Mouse (Mus musculus) lung, embryonic 14.5 days (tissue): ENCODE data around the gene Retnla. TPM values are rescaled to one million over a fixed set of nuclear protein-coding genes. Genes with fewer than 3 reads are reported as not detected.

Experiments used
- ATAC-seq: fragments of 200-750 bp; cut with Nextera tagmentation; 2 replicates; pipeline ENCODE4 v1.8.0; 2017; ENCODE audit warnings: mild to moderate bottlenecking, moderate TSS enrichment, moderate library complexity; ENCODE audit not compliant: insufficient read depth
- DNase-seq: peaks from one replicate; pipeline ENCODE4 v3.0.0-alpha.2; 2015
- H3K27ac ChIP-seq: fragments of 300-500 bp; sonication (generic); 2 replicates; pipeline ENCODE4 v1.5.1; 2014; ENCODE audit warnings: low read depth, mild to moderate bottlenecking, moderate library complexity
- H3K27me3 ChIP-seq: fragments of 300-500 bp; sonication (generic); 2 replicates; pipeline ENCODE4 v1.6.1; 2014; ENCODE audit warnings: low read length, control low read depth; ENCODE audit not compliant: insufficient read depth
- H3K36me3 ChIP-seq: fragments of 300-500 bp; sonication (generic); 2 replicates; pipeline ENCODE4 v1.6.1; 2014; ENCODE audit warnings: control low read depth; ENCODE audit not compliant: insufficient read depth
- H3K4me1 ChIP-seq: fragments of 300-500 bp; sonication (generic); 2 replicates; pipeline ENCODE4 v1.6.1; 2014; ENCODE audit warnings: antibody characterized with exemption, control low read depth; ENCODE audit not compliant: insufficient read depth
- H3K4me2 ChIP-seq: fragments of 300-500 bp; sonication (generic); 2 replicates; pipeline ENCODE4 v1.6.1; 2014; ENCODE audit warnings: mild to moderate bottlenecking
- H3K4me3 ChIP-seq: fragments of 300-500 bp; sonication (generic); 2 replicates; pipeline ENCODE4 v1.5.1; 2014; ENCODE audit warnings: low read depth, low read length
- H3K9ac ChIP-seq: fragments of 300-500 bp; sonication (generic); 2 replicates; pipeline ENCODE4 v1.6.1; 2014
- H3K9me3 ChIP-seq: fragments of 300-500 bp; sonication (generic); 2 replicates; pipeline ENCODE4 v1.6.1; 2016; ENCODE audit warnings: low read depth, low read length, control low read depth
- CTCF ChIP-seq: IDR thresholded peaks from 2 replicates; pipeline ENCODE4 v1.5.1; 2016; ENCODE audit warnings: antibody characterized with exemption, low read depth
- WGBS: fragments of 180-500 bp; shearing (Covaris S2); extraction: QIAGEN DNeasy Blood & Tissue Kit; methylation state at CpG from one replicate; pipeline ENCODE4 v1.1.7; 2014; 5-methylcytosine and 5-hydroxymethylcytosine counted together
- polyA plus RNA-seq: library from polyadenylated mRNA; unstranded; fragments of >200 nt; fragmentation: Nextera tagmentation; extraction: Ambion mirVana; gene quantifications from 2 replicates; pipeline ENCODE4 v1.2.1, GENCODE M21; 2014

The Retnla gene
- polyA plus RNA-seq, 1 experiment from 2014 or later = 0.67 TPM

DNA sequence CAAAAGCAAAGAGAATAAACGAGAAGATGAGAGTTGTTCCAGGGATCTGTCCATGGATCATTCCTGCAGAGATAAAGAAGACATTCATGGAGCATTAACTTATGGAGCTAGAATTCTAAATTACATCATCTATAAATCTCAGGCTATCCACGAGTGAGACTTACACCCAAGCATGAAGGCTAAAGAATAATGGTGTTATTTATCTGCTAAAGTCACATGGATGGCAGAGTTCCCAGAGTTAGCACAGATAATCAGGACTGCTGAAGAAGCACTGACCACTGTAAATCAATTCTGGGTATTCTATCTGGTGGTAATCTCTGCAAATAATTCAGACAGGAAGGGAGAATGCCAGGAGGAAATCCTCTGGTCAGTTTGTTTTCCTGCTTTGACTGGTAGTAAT is 48.4 kb downstream of the Retnla start:
- DNase-seq (peak; percentile 49), ATAC-seq (peak; percentile 75; the same call in 1 of the 2 replicates)
- no peaks in the 10 kb centered on the region for H3K36me3 ChIP-seq
- no peak overlapping the region for H3K4me2 ChIP-seq
- TF ChIP-seq CTCF = no peak
- no peaks in the 10 kb centered on the region for H3K4me1 ChIP-seq
- H3K27me3 ChIP-seq = no peaks in the 10 kb centered on the region
- no peak overlapping the region for H3K27ac ChIP-seq
- no peak overlapping the region for H3K9ac ChIP-seq
- 23% methylated on average over 2 of the region's 2 CpGs for WGBS
- H3K4me3 ChIP-seq = no peak overlapping the region
- H3K9me3 ChIP-seq = no peaks in the 10 kb centered on the region

Other genes with a start within 250 kb of the Retnla start
- gene Trat1, start 70.5 kb upstream of the Retnla start, polyA plus RNA-seq = not detected in 2 replicates
- gene Retnlb, start 25.7 kb upstream of the Retnla start, polyA plus RNA-seq = 0.83 and 1.5 TPM in 2 replicates
- gene Retnlg, start 30.1 kb downstream of the Retnla start, polyA plus RNA-seq = 0.92 TPM in 1 of 2 replicates, not detected in the other
- gene Dzip3, start 151.6 kb downstream of the Retnla start, polyA plus RNA-seq = 40.5 and 45.0 TPM in 2 replicates
- 45.9 and 48.0 TPM in 2 replicates for gene Cip2a, start 151.6 kb downstream of the Retnla start, polyA plus RNA-seq
- not detected in 2 replicates for gene Myh15, start 214.9 kb downstream of the Retnla start, polyA plus RNA-seq